Mouse (Mus musculus) hindbrain, embryonic 14.5 days (tissue): Measurements from ENCODE around the gene Fam187a. TPM values are rescaled to one million over a fixed set of nuclear protein-coding genes. Genes with fewer than 3 reads are reported as not detected.

Experiments used
- ATAC-seq: fragments of 200-750 bp; cut with Nextera tagmentation; 2 replicates; pipeline ENCODE4 v1.8.0; 2017; ENCODE audit warnings: moderate number of reproducible peaks, mild to moderate bottlenecking, moderate TSS enrichment, moderate library complexity; ENCODE audit not compliant: low FRiP score
- DNase-seq: peaks from one replicate; pipeline ENCODE4 v3.0.0-alpha.2; 2015; ENCODE audit warnings: low spot score
- H3K27ac ChIP-seq: fragments of 300-500 bp; sonication (generic); 2 replicates; pipeline ENCODE4 v1.5.1; 2014; ENCODE audit warnings: mild to moderate bottlenecking, moderate library complexity
- H3K27me3 ChIP-seq: fragments of 300-500 bp; sonication (generic); 2 replicates; pipeline ENCODE4 v1.6.1; 2014; ENCODE audit warnings: mild to moderate bottlenecking, low read length, mixed read lengths; ENCODE audit not compliant: control insufficient read depth, insufficient read depth
- H3K36me3 ChIP-seq: fragments of 300-500 bp; sonication (generic); replicated peaks from 2 replicates; pipeline ENCODE4 v1.6.1; 2014; ENCODE audit not compliant: control insufficient read depth, insufficient read depth
- H3K4me1 ChIP-seq: fragments of 300-500 bp; sonication (generic); replicated peaks from 2 replicates; pipeline ENCODE4 v1.6.1; 2014; ENCODE audit warnings: antibody characterized with exemption, low read length, mixed read lengths; ENCODE audit not compliant: control insufficient read depth, insufficient read depth
- H3K4me2 ChIP-seq: fragments of 300-500 bp; sonication (generic); replicated peaks from 2 replicates; pipeline ENCODE4 v1.6.1; 2014; ENCODE audit warnings: mild to moderate bottlenecking, moderate library complexity
- H3K4me3 ChIP-seq: fragments of 300-500 bp; sonication (generic); replicated peaks from 2 replicates; pipeline ENCODE4 v1.5.1; 2014; ENCODE audit warnings: mild to moderate bottlenecking, low read length
- H3K9ac ChIP-seq: fragments of 300-500 bp; sonication (generic); 2 replicates; pipeline ENCODE4 v1.6.1; 2014
- H3K9me3 ChIP-seq: fragments of 300-500 bp; sonication (generic); 2 replicates; pipeline ENCODE4 v1.6.1; 2016; ENCODE audit warnings: low read length; ENCODE audit not compliant: control insufficient read depth
- WGBS: fragments of 180-500 bp; shearing (Covaris S2); extraction: QIAGEN DNeasy Blood & Tissue Kit; methylation state at CpG from one replicate; pipeline ENCODE4 v1.1.7; 2014; 5-methylcytosine and 5-hydroxymethylcytosine counted together
- polyA plus RNA-seq: library from polyadenylated mRNA; unstranded; fragments of >200 nt; fragmentation: Nextera tagmentation; extraction: Ambion mirVana; gene quantifications from 2 replicates; pipeline ENCODE4 v1.2.1, GENCODE M21; 2014

Gene Fam187a
- 0.12 TPM in 1 of 2 replicates, not detected in the other for polyA plus RNA-seq

DNA sequence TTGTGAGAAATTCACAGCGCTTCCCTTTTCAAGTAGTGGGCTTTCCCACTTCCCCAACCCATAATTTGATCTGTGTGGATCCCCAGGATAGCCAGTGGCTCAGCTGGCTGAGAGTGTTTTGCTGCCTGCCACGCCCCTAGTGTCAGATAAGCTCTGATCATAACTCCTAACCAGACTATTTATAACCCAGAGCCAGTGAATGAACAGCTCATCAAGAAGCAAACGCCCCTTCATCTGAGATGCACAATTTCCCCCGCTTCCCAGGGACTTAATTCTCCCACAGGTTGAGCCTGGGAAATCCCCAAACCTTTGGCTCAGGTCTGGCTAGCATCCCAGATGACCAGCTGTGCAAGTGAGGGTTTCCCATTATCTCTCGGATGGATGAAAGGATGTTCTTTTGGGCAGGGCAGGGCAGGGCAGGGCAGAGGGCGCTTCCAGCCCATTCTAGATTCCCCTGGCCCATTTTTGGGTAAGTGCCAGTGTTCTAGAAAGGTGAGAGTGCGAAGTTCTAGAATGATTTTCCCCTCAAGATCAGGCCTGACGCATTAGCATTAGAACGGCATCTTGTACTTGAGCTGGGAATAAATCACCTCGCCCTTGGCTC lies at the start of gene Fam187a:
TSS of gene Fam187a (plus strand) at position 554 of the 604 bp plus-strand sequence.
- H3K27ac ChIP-seq = no peak within 1 kb of the TSS

DNA sequence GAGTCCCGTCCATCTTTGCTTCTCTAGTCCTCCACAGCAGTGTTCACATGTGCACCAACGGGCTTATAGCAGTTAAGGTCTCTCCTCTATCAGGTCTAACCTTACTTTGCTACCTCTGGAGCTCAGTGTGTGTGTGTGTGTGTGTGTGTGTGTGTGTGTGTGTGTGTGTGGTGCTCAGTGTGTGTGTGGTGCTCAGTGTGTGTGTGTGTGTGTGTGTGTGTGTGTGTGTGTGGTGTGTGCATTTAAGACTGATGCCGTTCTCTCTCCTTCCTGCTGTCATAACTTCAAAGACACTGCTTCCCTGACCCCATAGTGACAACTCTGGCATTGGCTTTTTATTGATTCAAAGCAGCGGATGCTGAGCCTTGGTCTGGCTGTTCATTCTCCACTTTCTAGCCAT lies 49.4 kb upstream of the Fam187a start, which contains the start of gene Higd1b:
TSS of gene Higd1b (plus strand) at position 301 of the 400 bp plus-strand sequence.
- ATAC-seq (no peak), DNase-seq (no peak)
- Histone ChIP-seq H3K36me3 (peaks cover 44% of the 10 kb centered on the region), H3K9me3 (no peaks in the 10 kb centered on the region), H3K27ac (no peak within 1 kb of the TSS), H3K4me3 (no peak within 1 kb of the TSS), H3K9ac (no peak within 1 kb of the TSS), H3K27me3 (no peaks in the 10 kb centered on the region), H3K4me2 (no peak within 1 kb of the TSS), H3K4me1 (no peaks in the 10 kb centered on the region)
- 76% methylated on average over 4 of the region's 4 CpGs for WGBS

More for the DNA sequence above, at the start of gene Fam187a:
- Histone ChIP-seq H3K4me1 (peaks cover 9% of the 10 kb centered on the region), H3K36me3 (no peaks in the 10 kb centered on the region), H3K4me3 (no peak within 1 kb of the TSS), H3K4me2 (no peak within 1 kb of the TSS), H3K9me3 (no peaks in the 10 kb centered on the region), H3K9ac (no peak within 1 kb of the TSS), H3K27me3 (0 out of 2 replicates have a peak, but pooled peaks cover 5% of the 10 kb centered on the region)
- DNase-seq (no peak), ATAC-seq (no peak)
- 61% methylated on average over 10 of the region's 10 CpGs for WGBS

- no peaks in the 10 kb centered on the region for H3K9me3 ChIP-seq
- 90% methylated on average over 9 of the region's 9 CpGs for WGBS
- H3K4me2 ChIP-seq = no peak overlapping the region
- H3K4me1 ChIP-seq = no peaks in the 10 kb centered on the region
- peaks cover 50% of the 10 kb centered on the region for H3K36me3 ChIP-seq
- no peaks in the 10 kb centered on the region for H3K27me3 ChIP-seq
- no peak overlapping the region for H3K9ac ChIP-seq
- no peak overlapping the region for H3K27ac ChIP-seq
- H3K4me3 ChIP-seq = no peak overlapping the region
- DNase-seq (no peak), ATAC-seq (no peak)
These were observed 48.8 kb upstream of the Fam187a start for GRCm38 (mm10) chr11:102836146-102836545.

DNA sequence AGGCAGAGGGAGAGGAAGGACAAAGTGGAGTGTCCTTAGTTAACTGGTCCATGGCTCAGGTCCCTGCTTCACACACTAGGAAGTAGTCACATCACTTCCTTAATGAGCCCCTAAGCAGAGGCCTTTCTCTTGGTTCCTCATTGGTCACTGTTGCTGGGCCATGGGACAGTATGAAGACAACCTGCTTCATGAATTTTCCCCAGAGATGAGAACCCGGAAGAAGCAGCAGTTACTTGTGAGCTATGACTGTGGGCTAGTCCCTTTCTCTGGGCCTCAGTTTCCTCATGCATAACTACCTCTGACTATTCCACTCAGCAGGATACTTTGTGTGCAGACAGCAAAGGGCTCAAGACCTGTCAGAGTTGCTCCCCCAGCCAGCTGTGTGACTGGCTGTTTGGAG lies 47.6 kb upstream of the Fam187a start:
- no peaks in the 10 kb centered on the region for H3K27me3 ChIP-seq
- ATAC-seq = no peak
- no peak overlapping the region for H3K4me2 ChIP-seq
- H3K4me3 ChIP-seq = no peak overlapping the region
- H3K9me3 ChIP-seq = no peaks in the 10 kb centered on the region
- peaks cover 60% of the 10 kb centered on the region for H3K36me3 ChIP-seq
- 100% methylated on average over 1 of the region's 1 CpGs for WGBS
- DNase-seq = no peak
- no peak overlapping the region for H3K27ac ChIP-seq
- no peak overlapping the region for H3K9ac ChIP-seq
- H3K4me1 ChIP-seq = no peaks in the 10 kb centered on the region

GRCm38 (mm10) chr11:102838126-102838525 lies 46.8 kb upstream of the Fam187a start:
- no peak overlapping the region for H3K27ac ChIP-seq
- no peaks in the 10 kb centered on the region for H3K27me3 ChIP-seq
- H3K4me1 ChIP-seq = no peaks in the 10 kb centered on the region
- no peak overlapping the region for H3K9ac ChIP-seq
- H3K9me3 ChIP-seq = no peaks in the 10 kb centered on the region
- DNase-seq (no peak), ATAC-seq (no peak)
- H3K36me3 ChIP-seq = peaks cover 68% of the 10 kb centered on the region
- 75% methylated on average over 2 of the region's 2 CpGs for WGBS
- no peak overlapping the region for H3K4me3 ChIP-seq
- H3K4me2 ChIP-seq = no peak overlapping the region

DNA sequence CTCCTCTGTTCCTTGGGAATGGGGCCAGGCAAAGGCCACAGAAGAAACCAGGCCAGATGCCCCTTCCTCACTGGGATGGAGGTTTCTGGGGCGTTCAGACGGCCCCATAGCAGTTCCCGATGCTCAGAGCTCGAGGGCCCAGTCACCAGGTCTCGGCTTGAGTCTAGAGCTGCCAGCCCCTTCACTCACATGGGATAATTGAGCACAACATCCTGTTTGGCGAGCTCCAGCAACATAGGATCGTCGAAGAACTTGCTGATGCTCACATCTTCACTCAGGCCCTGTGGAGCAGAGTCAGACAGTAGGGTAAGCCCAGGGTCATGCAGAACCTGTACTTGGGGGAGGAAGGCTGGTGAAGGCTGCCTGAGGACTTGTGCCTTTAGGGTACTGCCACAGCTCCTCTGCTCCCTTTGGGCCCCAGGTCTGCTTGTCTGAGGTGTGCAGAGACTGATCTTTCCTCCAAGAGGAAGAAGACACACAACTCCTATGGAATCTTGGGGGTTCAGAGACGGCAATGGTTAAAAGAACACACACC lies 46.3 kb upstream of the Fam187a start:
- H3K27ac ChIP-seq = no peak overlapping the region; the same call in 1 of the 2 replicates
- H3K9me3 ChIP-seq = no peaks in the 10 kb centered on the region
- H3K27me3 ChIP-seq = no peaks in the 10 kb centered on the region
- WGBS = 91% methylated on average over 9 of the region's 9 CpGs
- H3K9ac ChIP-seq = no peak overlapping the region
- ATAC-seq (no peak), DNase-seq (no peak)
- no peaks in the 10 kb centered on the region for H3K4me1 ChIP-seq
- H3K4me3 ChIP-seq = no peak overlapping the region
- no peak overlapping the region for H3K4me2 ChIP-seq
- H3K36me3 ChIP-seq = peaks cover 73% of the 10 kb centered on the region

DNA sequence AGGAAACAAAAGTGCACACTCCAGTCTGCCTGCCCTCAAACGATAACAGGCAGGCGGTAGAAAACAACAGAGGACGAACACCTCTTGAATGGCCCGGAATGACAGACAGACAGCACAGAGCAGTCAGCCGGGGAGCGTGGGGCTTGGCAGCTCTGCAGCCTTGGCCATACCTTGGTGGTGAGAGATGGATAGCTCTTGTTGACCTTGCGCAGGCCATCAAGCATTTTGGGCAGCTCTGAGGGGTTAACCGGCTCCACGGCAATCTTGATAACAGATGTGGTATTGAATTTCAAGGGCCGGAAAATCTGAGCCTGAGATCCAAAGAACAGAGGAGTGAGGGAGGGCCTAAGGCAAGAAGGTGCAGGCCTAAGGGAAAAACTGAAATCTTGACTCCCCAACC lies 39.0 kb upstream of the Fam187a start:
- Histone ChIP-seq H3K27ac (no peak overlapping the region), H3K27me3 (no peaks in the 10 kb centered on the region), H3K36me3 (peaks cover 98% of the 10 kb centered on the region), H3K4me2 (no peak overlapping the region), H3K4me3 (no peak overlapping the region), H3K4me1 (no peaks in the 10 kb centered on the region), H3K9me3 (no peaks in the 10 kb centered on the region), H3K9ac (no peak overlapping the region)
- DNase-seq = no peak
- no peak for ATAC-seq
- WGBS = 91% methylated on average over 10 of the region's 10 CpGs

- Histone ChIP-seq H3K4me1 (no peaks in the 10 kb centered on the region), H3K36me3 (peaks cover 93% of the 10 kb centered on the region), H3K9ac (no peak overlapping the region), H3K4me2 (no peak overlapping the region), H3K27ac (no peak overlapping the region), H3K4me3 (no peak overlapping the region), H3K9me3 (no peaks in the 10 kb centered on the region), H3K27me3 (no peaks in the 10 kb centered on the region)
- DNase-seq = peak; percentile 36
- no peak for ATAC-seq
- WGBS = 70% methylated on average over 5 of the region's 5 CpGs
These were observed 33.1 kb upstream of the Fam187a start for GRCm38 (mm10) chr11:102851883-102852282.

GRCm38 (mm10) chr11:102853760-102854159 lies 31.2 kb upstream of the Fam187a start:
- DNase-seq (no peak), ATAC-seq (no peak)
- no peak overlapping the region for H3K4me3 ChIP-seq
- no peak overlapping the region for H3K27ac ChIP-seq
- H3K4me2 ChIP-seq = no peak overlapping the region
- no peak overlapping the region for H3K9ac ChIP-seq
- no peaks in the 10 kb centered on the region for H3K9me3 ChIP-seq
- no peaks in the 10 kb centered on the region for H3K4me1 ChIP-seq
- no peaks in the 10 kb centered on the region for H3K27me3 ChIP-seq
- peaks cover 93% of the 10 kb centered on the region for H3K36me3 ChIP-seq
